Mouse (Mus musculus): Measurements from ENCODE around the gene Arhgap8.
"Not testable (repeated sequence)": the region's sequence is repeated elsewhere in the genome, so short reads cannot be mapped to it uniquely, and the experiment has no call there.

Arhgap8 gene

DNA sequence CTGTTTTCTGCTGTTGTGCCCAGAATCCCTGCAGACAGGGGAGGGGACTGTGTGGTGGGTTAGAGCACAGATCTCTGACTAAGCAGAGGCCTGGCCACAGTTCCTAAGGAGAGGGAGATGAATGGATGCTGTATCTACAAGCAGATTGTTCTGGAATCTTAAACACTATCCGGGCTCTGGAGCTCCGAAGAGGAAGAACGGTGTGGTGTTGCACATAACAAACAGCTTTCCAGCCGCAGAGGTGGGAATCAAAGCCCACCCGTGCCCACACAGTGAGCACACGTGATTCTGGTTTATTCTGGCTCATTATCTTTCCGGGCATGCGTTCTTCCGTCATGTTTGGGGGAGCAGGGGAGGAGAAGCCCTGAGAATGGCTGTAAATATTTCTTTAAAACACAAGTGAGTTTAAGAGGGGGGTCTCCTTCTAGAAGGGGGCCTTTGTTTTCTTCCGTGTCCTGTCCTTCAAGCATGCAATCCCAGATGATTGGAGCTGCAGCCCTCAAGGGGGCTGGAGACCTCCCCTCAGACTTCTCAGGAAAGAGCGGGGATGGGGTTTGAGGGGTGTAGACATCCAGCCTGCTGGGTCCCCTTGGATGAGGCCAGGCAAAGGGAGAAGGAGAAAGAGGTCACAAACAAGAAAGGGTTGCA is 16.6 kb downstream of the Arhgap8 start:
- DNase-seq (ENCODE audit: low read depth, low spot score) = no peak

DNA sequence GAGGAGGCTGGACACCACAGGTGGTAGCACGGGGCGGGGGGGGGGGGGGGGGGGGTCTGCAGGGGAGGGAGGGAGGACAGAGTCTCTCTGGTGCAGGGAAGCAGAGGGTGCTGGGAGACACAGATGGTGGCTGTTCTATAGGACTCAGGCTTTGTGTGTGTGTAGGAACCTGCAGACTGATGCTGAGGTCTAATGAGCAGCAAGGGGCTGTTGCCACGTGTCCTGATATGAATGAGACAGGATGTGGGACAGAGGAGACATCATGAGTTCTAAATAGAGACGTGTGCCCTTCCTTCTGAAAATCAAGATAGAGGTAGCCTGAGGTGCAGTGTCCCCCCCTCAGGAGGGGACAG is 17.1 kb downstream of the Arhgap8 start:
- no peak for DNase-seq (ENCODE audit: low read depth, low spot score)

DNA sequence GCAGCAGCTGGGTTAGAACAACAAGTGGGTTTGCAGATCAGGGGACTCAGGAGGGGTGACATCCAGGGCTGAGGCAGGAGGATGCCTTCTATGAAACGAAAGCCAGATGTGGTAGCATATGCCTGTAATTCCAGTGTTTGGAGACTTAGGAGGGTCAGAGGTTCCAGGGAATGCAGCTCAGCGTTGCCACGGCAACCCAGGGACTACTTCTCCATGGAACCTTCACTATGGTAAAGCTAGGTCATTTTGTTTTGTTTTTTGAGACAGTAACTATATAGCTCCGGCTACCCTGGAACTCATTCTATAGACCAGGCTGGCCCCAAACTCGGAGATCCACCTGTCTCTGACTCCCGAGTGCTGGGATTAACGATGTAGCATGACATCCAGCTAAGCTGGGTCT is 18.4 kb downstream of the Arhgap8 start:
- DNase-seq (ENCODE audit: low read depth, low spot score) = no peak

DNA sequence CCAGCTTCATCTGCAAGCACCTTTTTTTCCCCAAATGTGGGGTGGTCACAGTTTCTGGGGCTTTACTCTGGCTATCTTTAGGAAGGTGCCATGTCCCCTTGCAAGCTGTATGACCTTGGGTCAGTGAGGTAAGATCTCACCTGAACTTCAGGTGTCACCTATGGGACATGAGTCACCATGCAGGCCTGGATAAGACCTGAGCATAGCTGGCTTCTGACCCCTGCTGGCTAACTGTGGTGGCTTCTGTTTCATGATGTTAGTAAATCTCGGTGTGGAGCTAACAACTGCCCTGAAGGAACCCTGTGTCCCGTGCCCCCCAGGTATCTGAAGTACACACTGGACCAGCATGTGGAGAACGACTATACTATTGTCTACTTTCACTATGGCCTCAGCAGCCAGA is 21.7 kb downstream of the Arhgap8 start:
- DNase-seq (ENCODE audit: low read depth, low spot score) = no peak

DNA sequence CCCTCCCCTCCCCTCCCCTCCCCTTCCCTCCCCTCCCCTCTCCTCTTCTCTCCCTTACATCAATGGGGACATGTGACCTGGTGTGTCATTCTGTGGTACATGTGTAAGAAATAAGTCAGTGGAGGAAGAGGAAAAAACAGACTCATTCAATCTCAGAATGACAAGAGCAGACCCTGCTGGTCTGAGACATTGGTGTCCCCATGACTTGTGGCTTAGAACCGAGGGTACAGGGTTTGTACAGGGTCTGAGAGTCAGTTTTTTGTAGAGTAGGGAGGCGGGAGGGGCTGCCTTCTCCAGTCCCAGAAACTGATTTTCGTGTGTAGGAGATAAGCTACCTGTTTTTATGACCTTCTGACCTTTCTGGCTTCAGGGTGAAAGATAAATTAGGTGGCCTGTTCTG is 23.5 kb downstream of the Arhgap8 start:
- DNase-seq (ENCODE audit: low read depth, low spot score) = no peak

DNA sequence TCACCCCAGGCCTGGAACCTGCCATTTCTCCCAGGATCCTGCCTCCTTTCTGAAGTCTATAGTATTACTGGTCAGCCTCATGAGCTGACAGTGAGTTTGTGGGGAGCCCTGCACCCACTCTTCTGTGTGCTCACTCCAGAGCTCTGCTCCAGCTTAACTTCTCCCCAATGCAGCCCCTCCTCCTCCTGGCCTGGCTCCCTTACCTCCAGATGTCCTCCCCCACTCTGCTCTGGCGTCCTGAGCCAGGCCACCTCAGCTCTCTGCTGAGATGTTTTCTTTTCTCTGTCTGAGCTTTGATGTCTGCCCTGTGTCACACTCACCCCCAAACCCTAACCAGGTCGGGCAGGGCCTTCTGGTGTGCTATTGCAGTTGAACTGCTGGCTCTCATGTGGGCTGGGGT is 24.5 kb downstream of the Arhgap8 start:
- no peak for DNase-seq (ENCODE audit: low read depth, low spot score)

DNA sequence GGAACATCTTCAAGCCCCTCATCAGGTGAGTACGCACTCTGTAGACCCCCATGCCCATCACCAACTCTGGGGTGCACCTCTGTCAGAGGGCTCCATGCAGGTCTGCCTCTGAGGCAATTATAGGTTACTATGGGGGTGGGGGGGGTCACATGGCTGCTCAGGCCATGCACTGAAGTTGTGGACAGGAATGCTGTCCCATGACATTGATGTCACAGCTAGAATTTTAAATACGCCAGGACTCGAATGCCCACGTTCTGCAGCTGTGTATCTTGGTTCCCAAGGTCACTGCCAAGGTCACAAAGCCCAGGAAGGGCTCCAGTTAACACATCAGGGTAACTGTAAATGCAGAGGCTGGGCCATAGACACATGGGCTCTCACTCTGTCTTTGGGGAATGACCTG is 26.0 kb downstream of the Arhgap8 start:
- no peak for DNase-seq (ENCODE audit: low read depth, low spot score)

DNA sequence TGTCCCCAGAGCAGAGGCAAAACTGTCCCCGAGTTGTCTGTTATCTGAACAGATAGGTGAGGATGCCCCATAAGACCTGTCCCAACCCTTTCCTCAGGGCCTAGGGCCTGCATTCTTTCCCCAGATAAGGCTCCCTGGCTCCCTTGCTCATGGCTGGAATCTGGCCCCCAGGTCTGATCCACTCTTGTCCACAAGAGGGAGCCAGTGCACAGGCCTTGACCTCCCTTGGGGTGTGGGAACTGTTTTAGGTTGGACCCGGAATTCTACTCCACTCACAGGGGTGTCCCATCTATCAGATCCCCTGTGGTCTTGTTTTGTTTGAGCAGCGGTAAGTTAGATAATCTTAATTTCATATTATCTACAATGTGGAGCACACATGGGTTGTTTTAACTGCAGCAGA is 35.1 kb downstream of the Arhgap8 start:
- DNase-seq (ENCODE audit: low read depth, low spot score) = peak; percentile 65

DNA sequence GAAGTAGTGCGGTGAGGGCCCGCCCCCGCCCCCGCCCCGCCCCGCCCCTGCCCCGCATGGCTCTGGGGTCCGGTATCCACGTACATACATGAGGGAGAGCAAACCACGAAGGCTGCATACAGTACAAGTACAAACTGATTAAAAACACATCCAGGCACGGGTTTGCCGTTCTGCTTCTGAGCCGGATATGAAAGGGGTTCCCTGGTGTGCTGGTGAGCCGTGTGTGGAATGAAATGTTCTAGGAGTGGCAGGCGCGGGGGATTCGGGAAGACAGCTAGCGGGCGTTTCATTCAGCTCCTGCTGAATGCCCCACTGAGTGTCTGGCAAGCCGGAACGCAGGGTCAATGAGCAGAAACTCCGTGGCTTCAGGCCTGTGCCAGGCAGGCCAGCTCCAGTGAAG is 36.6 kb downstream of the Arhgap8 start:
- no peak for DNase-seq (ENCODE audit: low read depth, low spot score)

DNA sequence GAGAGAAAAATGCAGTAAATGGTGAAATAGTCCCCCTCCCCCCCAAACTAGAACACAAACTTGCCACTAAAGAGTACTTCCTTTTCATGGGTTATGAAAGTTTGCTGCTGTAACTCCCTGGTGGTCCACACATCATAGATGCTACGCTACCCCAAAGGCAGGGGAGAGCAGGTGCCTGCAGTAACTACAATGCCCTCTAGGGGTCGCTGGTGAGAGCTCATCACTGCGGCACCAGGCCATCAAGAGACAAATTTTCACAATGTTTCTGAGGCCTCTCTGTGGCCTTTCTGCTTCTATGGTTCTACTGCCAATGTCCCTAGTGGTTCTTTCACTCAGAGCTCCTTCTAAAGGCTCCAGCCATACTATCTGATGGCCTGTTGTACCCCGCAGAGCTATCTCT is 38.6 kb downstream of the Arhgap8 start:
- DNase-seq (ENCODE audit: low read depth, low spot score) = peak; percentile 56

DNA sequence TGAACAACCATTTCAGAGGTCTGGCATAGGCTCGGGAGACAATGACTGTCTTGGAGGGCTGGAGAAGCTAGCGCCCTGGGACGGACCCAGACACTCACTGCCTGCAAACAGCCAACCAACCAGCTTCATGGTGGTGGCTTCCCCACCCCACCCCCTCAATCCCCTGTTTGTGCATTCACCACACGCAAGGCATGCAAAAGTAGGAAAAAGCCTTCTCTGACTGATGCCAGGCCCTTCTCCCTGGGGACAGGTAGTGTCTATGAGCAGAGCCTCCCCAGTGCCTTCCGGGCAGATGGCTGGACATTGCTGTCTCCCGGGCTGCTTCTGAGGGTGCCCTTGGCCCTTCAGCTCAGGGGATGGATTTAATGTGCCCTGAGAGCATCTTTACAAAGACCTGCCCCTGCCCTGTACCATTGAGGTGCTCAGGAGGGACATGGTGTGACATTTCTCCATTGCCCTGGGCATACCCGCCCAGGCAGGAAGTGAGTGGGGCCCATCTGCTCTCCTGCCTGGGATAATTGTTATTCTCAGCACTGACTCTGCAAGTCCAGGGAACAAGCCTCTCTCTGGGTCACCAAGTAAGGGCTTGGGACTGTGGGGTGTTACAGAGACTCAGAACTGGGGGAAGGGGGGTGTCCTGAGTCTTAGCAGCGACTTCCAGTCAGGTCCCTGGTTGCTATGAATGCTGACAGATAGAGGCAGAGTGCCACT is 43.0 kb downstream of the Arhgap8 start:
- no peak for DNase-seq (ENCODE audit: low read depth, low spot score)

DNA sequence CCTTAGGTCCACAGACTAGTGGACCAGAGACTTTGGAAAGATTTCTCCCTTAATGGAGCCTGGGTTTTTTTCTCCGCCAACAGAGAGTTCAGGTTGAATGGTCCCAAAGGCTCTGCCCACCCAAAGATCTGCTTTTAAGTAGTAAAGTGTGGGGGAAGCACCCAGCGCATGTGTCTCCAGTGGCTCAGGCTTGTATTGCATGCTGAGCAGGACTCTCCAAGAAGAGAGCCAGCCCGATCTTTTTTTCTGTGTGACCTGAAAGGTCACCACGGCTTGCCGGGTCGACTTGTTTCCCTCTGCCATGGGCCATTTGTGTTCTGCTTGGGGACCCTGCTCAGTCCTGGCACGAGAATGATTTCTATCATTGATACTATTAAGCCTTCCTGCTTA is 43.6 kb downstream of the Arhgap8 start:
- no peak for DNase-seq (ENCODE audit: low read depth, low spot score)

DNA sequence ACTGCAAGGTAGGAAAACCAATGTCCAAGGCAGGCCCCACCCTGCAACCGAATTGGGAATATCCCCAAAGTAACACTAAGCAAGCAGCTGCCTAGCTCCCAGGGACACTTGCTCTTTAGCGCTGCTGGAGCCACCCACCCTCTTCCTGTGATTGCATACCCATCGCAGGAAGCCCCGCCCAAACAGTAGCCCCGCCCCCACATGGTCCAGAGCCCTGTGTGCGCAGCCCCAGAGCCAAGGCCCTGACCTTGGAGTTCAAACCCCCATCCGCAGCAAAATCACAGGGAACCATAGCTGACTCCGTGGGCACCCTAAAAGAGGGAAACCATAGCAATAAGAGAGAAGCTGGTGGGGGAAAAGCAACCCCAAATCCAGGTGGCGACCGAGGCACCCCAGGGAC is 46.8 kb downstream of the Arhgap8 start:
- no peak for DNase-seq (ENCODE audit: low read depth, low spot score)

DNA sequence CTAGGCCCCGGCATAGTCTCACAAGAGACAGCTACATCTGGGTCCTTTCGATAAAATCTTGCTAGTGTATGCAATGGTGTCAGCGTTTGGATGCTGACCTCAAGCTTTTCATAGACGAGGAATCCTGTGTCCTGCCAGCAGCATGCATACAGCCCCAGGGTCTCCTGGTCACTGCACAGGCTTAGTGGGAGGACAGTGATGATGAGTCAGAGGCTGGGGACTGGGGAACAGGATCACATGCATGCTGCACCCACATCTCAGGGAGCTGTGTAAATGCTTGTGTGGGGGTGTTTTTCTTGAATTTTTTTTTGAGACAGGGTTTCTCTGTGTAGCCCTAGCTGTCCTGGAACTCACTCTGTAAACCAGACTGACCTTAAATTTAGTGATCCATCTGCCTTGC is 48.7 kb downstream of the Arhgap8 start:
- not testable (repeated sequence) for DNase-seq (ENCODE audit: low read depth, low spot score)

DNA sequence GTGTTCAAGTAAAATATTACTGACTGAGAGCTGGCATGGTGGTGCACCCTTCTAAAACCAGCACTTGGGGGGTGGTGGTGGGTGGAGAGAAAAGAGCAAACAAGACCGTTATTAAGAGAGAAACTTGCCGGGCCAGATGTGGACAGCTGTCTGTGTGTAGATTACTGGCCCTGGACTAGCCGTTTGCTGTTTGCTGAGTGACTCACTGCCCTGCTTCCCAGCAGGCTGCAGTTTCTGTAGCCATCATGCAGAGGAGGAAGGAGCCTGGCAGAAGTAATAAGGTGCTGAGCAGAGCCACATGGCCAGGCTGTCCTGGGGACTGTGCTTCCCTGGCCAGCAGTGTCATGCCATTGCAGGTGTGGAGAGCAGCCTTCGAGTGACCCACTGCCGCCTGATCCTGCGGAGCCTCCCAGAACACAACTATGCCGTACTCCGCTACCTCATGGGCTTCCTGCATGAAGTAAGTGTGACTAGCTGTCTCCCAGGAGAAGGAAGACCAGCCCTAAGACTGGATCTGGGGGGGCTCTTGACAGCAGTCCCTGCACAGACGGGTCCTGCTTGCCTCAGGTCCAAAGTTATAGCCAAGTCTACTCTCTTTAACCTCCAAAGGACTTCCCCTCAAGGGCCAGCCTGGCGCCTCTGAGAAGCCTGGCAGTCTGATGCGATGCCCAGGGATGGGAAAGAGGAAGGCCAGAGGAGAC is 49.9 kb downstream of the Arhgap8 start:
- DNase-seq (ENCODE audit: low read depth, low spot score) = no peak

DNA sequence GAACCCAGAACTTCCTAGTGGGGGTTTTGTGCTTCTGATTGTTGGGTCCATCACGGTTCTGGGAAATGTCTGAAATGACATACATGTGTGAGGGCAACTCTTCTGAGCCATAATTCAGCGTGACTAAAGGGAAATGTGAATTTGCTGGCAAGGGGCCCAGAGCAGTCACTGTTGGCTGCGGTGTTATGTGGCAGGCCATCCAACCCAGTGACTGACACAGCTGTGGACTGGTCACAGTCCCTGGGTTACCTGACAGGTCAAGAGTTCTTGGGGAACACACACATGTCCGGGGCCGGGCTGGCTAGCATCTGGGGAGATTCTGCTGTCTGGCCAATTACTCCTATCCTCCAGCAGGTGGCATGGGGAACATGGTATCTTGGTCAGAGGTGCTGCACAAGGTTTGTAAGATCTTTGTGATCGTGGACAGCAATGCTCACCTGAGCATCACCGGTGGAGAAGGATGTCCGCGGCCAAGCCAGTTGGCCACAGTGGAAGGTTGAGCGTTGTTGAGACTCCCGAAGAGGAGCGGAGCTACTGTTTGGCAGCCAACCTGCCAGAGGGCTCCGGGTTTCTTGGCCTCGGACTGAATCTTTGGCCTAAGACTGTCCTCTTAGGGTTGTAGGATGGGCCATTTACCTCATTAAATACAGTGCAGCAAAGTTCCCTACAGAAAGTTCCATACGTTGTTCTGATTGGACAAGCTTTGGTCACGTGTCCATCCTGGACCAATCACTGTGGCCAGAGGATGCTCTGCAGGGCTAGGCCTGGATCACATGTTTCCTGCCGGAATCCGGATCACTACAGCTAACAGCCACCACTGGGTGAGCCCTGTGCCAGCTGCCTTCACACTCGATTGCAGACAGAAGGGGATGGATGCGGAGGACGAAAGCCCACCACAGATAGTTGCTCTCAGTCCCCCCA is 52.6 kb downstream of the Arhgap8 start:
- peak; percentile 20 for DNase-seq (ENCODE audit: low read depth, low spot score)

DNA sequence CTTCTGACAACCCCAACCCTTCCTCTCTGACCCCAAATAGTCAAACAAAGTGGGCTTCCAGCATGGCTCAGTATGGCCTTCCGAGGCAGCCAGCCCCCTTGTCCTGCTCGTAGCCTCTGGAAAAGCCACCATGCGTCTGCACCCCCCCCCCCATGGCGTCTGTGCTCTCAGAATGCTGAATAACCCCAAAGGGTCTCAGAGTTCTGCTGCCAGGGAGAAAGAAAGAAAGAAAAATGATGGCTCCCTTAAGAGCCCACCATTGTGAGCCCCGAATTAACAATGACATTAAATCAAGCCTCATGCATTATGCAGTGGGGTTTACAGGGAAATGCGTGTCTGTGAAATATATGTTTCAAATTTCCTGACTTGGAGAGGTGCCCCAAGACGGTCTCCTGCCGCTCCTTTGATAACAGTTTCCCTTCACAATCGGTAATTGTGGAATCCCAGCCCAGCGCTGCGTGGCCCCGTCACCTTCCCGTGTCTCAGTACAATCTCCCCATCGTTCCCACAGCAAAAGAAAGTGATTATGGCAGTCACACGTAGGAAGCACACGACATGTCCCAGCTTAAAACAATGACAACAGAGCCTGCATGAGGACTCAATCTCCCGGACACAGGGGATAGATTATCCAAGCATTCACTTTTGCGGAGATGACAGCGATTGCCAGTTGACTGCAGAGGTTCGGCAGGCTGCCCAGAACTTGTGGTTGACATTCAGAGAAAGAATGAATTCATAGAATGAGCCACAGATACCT is 55.7 kb downstream of the Arhgap8 start:
- no peak for DNase-seq (ENCODE audit: low read depth, low spot score)

DNA sequence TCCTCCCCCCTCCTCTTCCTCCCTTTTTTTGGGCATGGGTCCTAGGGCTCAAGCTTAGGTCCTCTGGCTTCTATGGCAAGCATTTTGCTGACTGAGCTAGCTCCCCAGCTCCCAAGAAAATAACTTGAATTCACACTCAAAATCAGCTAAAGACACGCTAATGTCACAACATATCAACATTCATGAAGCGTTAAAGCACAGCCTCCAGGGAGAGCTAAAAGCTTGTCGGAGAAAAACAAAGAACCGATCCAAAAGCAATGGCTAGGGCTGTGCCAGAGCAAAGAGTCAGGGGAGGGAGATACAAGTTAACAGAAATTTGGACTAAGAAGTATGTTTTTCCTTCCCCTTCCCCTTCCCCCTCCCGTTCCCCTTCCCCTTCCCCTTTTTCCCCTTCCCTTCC is 58.7 kb downstream of the Arhgap8 start:
- no peak for DNase-seq (ENCODE audit: low read depth, low spot score)

DNA sequence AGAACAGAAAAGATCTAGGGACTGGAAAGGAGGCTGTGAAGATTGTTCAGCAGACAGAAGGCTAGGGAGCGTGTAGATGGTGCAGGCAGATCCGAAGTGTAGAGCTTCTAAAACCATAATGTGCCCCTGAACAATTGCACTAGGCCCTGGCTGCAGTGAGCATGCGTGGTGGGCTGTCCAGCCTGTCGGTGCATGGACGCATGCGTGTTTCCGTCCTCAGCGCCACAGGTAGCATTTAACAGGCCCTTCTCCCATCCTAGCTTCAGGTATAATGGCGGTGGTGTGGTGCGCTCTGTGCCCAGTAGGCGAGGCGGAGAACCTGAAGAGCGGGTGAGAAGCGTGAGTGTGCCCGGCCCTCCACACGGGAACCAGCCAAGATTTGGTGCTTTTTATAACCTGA is 65.0 kb downstream of the Arhgap8 start:
- DNase-seq (ENCODE audit: low read depth, low spot score) = no peak

DNA sequence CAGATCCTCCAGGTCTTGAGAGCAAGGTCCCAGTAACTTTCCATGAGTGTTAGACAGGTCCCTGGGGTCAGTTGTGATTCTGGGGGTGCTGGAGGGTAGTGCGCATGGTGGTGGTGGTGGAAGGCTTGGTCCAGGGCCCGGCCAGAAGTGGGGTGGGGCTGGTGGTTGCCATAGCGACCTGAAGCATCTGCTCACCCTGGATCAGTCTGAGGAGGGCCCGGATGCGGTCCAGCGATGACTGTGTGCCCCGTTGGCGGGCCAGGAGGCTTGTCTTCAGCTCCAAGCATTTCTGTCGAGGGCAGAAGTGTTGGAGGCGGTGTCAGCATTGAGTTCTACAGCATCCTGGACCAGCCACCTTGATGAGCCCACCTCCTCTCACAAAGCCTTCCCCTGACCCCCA is 67.3 kb downstream of the Arhgap8 start:
- no peak for DNase-seq (ENCODE audit: low read depth, low spot score)

DNA sequence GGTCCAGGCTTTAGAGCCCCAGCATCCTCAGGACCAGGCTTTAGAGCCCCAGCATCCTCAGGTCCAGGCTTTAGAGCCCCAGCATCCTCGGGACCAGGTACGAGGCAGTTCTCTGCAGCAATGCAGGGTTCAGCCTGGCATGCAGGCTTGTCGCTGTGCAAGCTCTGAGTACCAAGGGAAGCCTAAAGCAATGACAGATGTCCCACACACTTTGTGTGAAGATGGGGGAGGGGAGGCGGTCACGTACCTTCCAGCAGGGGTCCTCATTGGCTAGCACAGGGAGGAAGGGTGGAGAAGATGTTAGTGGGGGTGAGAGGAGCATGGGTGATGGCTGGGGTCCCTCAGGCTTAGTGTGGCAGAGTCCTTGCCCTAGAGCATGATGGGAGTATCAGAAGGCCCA is 73.8 kb downstream of the Arhgap8 start:
- DNase-seq (ENCODE audit: low read depth, low spot score) = no peak

All from CD4-positive, CD25-positive, alpha-beta regulatory T cell, adult 2 months (primary cell).